Mouse (Mus musculus) heart, embryonic 12.5 days (tissue): Measurements from ENCODE around the gene Pbx4. TPM values are rescaled to one million over a fixed set of nuclear protein-coding genes. Genes with fewer than 3 reads are reported as not detected.

ENCODE experiments used
- ATAC-seq: fragments of 200-750 bp; cut with Nextera tagmentation; 2 replicates; pipeline ENCODE4 v1.8.0; 2017; ENCODE audit warnings: moderate TSS enrichment, moderate library complexity; ENCODE audit not compliant: insufficient number of reproducible peaks, low FRiP score
- H3K27ac ChIP-seq: fragments of 300-500 bp; sonication (generic); 2 replicates; pipeline ENCODE4 v1.5.1; 2016; ENCODE audit warnings: mild to moderate bottlenecking, moderate library complexity; ENCODE audit not compliant: poor library complexity, severe bottlenecking
- H3K27me3 ChIP-seq: fragments of 300-500 bp; sonication (generic); replicated peaks from 2 replicates; pipeline ENCODE4 v1.6.1; 2016; ENCODE audit warnings: mild to moderate bottlenecking, moderate library complexity
- H3K36me3 ChIP-seq: fragments of 300-500 bp; sonication (generic); 2 replicates; pipeline ENCODE4 v1.6.1; 2016; ENCODE audit warnings: mild to moderate bottlenecking, moderate library complexity
- H3K4me1 ChIP-seq: fragments of 300-500 bp; sonication (generic); replicated peaks from 2 replicates; pipeline ENCODE4 v1.6.1; 2016; ENCODE audit warnings: mild to moderate bottlenecking
- H3K4me2 ChIP-seq: fragments of 300-500 bp; sonication (generic); 2 replicates; pipeline ENCODE4 v1.6.1; 2016; ENCODE audit warnings: mild to moderate bottlenecking, moderate library complexity
- H3K4me3 ChIP-seq: fragments of 300-500 bp; sonication (generic); 2 replicates; pipeline ENCODE4 v1.5.1; 2016; ENCODE audit warnings: mild to moderate bottlenecking
- H3K9ac ChIP-seq: fragments of 300-500 bp; sonication (generic); 2 replicates; pipeline ENCODE4 v1.6.1; 2016; ENCODE audit warnings: mild to moderate bottlenecking, moderate library complexity
- H3K9me3 ChIP-seq: fragments of 300-500 bp; sonication (generic); replicated peaks from 2 replicates; pipeline ENCODE4 v1.6.1; 2016; ENCODE audit warnings: mild to moderate bottlenecking, moderate library complexity
- WGBS: fragments of 180-500 bp; shearing (Covaris S2); methylation state at CpG from one replicate; pipeline ENCODE4 v1.1.7; 2016; 5-methylcytosine and 5-hydroxymethylcytosine counted together
- polyA plus RNA-seq: library from polyadenylated mRNA; unstranded; fragments of >200 nt; fragmentation: Nextera tagmentation; extraction: Ambion mirVana; gene quantifications from 2 replicates; pipeline ENCODE4 v1.2.1, GENCODE M21; 2016

The Pbx4 gene
- polyA plus RNA-seq, 1 experiment from 2014 or later: 4.7 TPM

- no peak for ATAC-seq
- peaks cover 68% of the 10 kb centered on the region for H3K4me1 ChIP-seq
Observed at GRCm38 (mm10) chr8:69918506-69918905, 86.2 kb downstream of the Pbx4 start.

GRCm38 (mm10) chr8:69919010-69919409, 86.7 kb downstream of the Pbx4 start:
- ATAC-seq: 0 out of 2 replicates have a peak, but pooled peaks have one; percentile 12
- WGBS: 50% methylated on average over 1 of the region's 1 CpGs
- no peaks in the 10 kb centered on the region for H3K9me3 ChIP-seq

More at GRCm38 (mm10) chr8:69918506-69918905, 86.2 kb downstream of the Pbx4 start:
- Histone ChIP-seq H3K9ac (no peak overlapping the region), H3K9me3 (no peaks in the 10 kb centered on the region), H3K4me2 (no peak overlapping the region), H3K27ac (no peak overlapping the region), H3K36me3 (peaks cover 45% of the 10 kb centered on the region), H3K27me3 (no peaks in the 10 kb centered on the region), H3K4me3 (no peak overlapping the region)

DNA sequence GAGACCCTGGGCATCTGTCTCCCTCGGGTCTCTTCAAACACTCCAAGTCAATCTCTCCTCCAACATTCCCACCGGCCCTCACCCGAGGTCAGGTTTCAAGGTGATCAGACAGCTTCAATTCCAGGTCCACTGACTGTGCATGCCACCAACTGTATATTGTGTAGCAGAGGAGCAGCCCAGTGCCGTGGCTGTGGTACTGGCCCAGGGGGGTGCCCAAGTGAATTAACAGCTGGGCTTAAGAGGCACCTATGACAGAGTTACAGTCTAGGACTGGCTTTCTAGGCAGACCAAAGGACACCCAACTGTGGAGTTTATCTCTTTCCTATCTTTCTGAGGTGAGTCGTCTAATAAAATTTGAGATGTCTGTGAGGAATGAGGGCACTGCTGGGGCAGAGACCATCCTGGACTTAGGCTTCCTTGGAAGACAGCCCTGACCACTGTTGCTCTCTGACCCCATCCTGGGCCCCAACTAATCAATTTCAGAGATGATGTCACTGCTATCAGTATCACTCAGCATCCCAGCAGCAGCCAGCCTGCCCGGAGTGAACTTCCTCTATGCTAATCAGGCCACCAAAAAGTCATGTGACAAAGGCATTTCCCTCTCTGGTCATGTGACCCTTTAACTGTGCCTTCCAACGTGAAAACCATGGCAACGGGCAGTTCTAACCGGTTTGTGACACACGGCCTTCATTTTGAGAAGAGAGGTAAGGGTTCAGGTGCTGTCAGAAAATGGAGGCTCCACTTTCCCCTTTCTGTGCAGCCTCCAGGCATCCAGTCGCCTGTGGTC, 87.8 kb downstream of the Pbx4 start:
- Histone ChIP-seq H3K4me3 (no peak overlapping the region), H3K36me3 (peaks cover 29% of the 10 kb centered on the region), H3K9me3 (no peaks in the 10 kb centered on the region), H3K4me2 (0 out of 2 replicates have a peak overlapping the region, but pooled peaks have one; percentile 1), H3K9ac (peak overlapping the region; percentile 35; the same call in 1 of the 2 replicates), H3K27ac (peak overlapping the region; percentile 44), H3K27me3 (no peaks in the 10 kb centered on the region), H3K4me1 (peaks cover 68% of the 10 kb centered on the region)
- peak; percentile 64 for ATAC-seq
- 39% methylated on average over 11 of the region's 11 CpGs for WGBS

More at GRCm38 (mm10) chr8:69919010-69919409, 86.7 kb downstream of the Pbx4 start:
- Histone ChIP-seq H3K27ac (peak overlapping the region; percentile 22; the same call in 1 of the 2 replicates), H3K36me3 (peaks cover 40% of the 10 kb centered on the region), H3K27me3 (no peaks in the 10 kb centered on the region), H3K4me2 (no peak overlapping the region), H3K9ac (no peak overlapping the region), H3K4me1 (peaks cover 73% of the 10 kb centered on the region), H3K4me3 (no peak overlapping the region)

DNA sequence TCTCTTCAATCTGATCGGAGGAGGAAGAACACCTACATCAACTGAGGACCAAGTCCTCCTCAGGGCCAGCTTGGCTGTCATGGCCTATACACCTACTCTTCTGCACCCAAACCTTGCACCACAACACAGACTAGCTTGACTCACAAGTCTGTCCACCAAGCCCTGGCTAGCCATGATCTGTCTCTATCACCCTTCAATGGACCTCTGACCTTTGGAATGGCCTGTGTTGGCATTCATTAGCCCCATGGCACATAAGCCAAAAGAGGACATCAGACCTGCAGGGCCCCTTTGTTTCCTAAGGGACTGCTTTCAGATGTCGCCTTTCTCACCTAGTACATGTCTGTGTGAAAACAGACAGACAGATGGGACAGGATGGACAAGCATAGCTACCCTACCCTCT, 88.8 kb downstream of the Pbx4 start:
- H3K27ac ChIP-seq: peak overlapping the region; percentile 44; the same call in 1 of the 2 replicates

More for the DNA sequence above, 88.8 kb downstream of the Pbx4 start:
- Histone ChIP-seq H3K27me3 (no peaks in the 10 kb centered on the region), H3K4me2 (no peak overlapping the region), H3K4me3 (no peak overlapping the region), H3K9ac (0 out of 2 replicates have a peak overlapping the region, but pooled peaks have one; percentile 35), H3K4me1 (peaks cover 65% of the 10 kb centered on the region), H3K36me3 (peaks cover 19% of the 10 kb centered on the region), H3K9me3 (no peaks in the 10 kb centered on the region)
- ATAC-seq: no peak
- 90% methylated on average over 2 of the region's 2 CpGs for WGBS

Other genes starting within 250 kb of the Pbx4 start
- 14.6 and 15.7 TPM in 2 replicates for gene Zfp868, start 206.9 kb upstream of the Pbx4 start, polyA plus RNA-seq
- gene Zfp964, start 178.0 kb upstream of the Pbx4 start, polyA plus RNA-seq: 2.0 and 2.2 TPM in 2 replicates
- 21.2 and 22.0 TPM in 2 replicates for gene Zfp869, start 121.8 kb upstream of the Pbx4 start, polyA plus RNA-seq
- 2.9 and 3.3 TPM in 2 replicates for gene Zfp963, start 82.5 kb upstream of the Pbx4 start, polyA plus RNA-seq
- 0.33 TPM in 1 of 2 replicates, not detected in the other for gene Gm20422, start 57.6 kb upstream of the Pbx4 start, polyA plus RNA-seq
- gene Atp13a1, start 41.3 kb upstream of the Pbx4 start, polyA plus RNA-seq: 34.4 and 36.7 TPM in 2 replicates
- gene Zfp866, start 41.3 kb upstream of the Pbx4 start, polyA plus RNA-seq: 16.9 and 18.0 TPM in 2 replicates
- 8.5 and 8.6 TPM in 2 replicates for gene Gmip, start 23.8 kb upstream of the Pbx4 start, polyA plus RNA-seq
- 0.32 and 0.36 TPM in 2 replicates for gene Lpar2, start 10.1 kb upstream of the Pbx4 start, polyA plus RNA-seq
- gene Cilp2, start 55.2 kb downstream of the Pbx4 start, polyA plus RNA-seq: 0.78 and 0.82 TPM in 2 replicates
- gene Tssk6, start 69.7 kb downstream of the Pbx4 start, polyA plus RNA-seq: 1.9 and 3.1 TPM in 2 replicates
- 309 and 314 TPM in 2 replicates for gene Ndufa13, start 70.1 kb downstream of the Pbx4 start, polyA plus RNA-seq
- gene Yjefn3, start 70.2 kb downstream of the Pbx4 start, polyA plus RNA-seq: 7.4 and 8.9 TPM in 2 replicates
- gene Gatad2a, start 163.9 kb downstream of the Pbx4 start, polyA plus RNA-seq: 55.6 and 59.2 TPM in 2 replicates
- 39.9 and 42.1 TPM in 2 replicates for gene Mau2, start 210.2 kb downstream of the Pbx4 start, polyA plus RNA-seq
- 32.7 and 34.0 TPM in 2 replicates for gene Sugp1, start 210.3 kb downstream of the Pbx4 start, polyA plus RNA-seq
- 1.3 and 1.6 TPM in 2 replicates for gene Tm6sf2, start 240.4 kb downstream of the Pbx4 start, polyA plus RNA-seq